Mouse (Mus musculus) intestine, postnatal 0 days (tissue): ENCODE results near the gene Yars. TPM values are rescaled to one million over a fixed set of nuclear protein-coding genes. Genes with fewer than 3 reads are reported as not detected.

ENCODE experiments used
- ATAC-seq: fragments of 200-750 bp; cut with Nextera tagmentation; 2 replicates; pipeline ENCODE4 v1.8.0; 2017; ENCODE audit warnings: mild to moderate bottlenecking, moderate TSS enrichment, moderate library complexity
- H3K27ac ChIP-seq: fragments of 300-500 bp; sonication (generic); 2 replicates; pipeline ENCODE4 v1.5.1; 2014; ENCODE audit warnings: mild to moderate bottlenecking, low read depth, low read length, moderate library complexity
- H3K27me3 ChIP-seq: fragments of 300-500 bp; sonication (generic); replicated peaks from 2 replicates; pipeline ENCODE4 v1.6.1; 2014; ENCODE audit warnings: low read length, mixed read lengths; ENCODE audit not compliant: control insufficient read depth, insufficient read depth
- H3K36me3 ChIP-seq: fragments of 300-500 bp; sonication (generic); 2 replicates; pipeline ENCODE4 v1.6.1; 2014; ENCODE audit warnings: mild to moderate bottlenecking, moderate library complexity; ENCODE audit not compliant: control insufficient read depth, insufficient read depth
- H3K4me1 ChIP-seq: fragments of 300-500 bp; sonication (generic); replicated peaks from 2 replicates; pipeline ENCODE4 v1.6.1; 2014; ENCODE audit warnings: antibody characterized with exemption, low read length, mixed read lengths; ENCODE audit not compliant: control insufficient read depth, insufficient read depth
- H3K4me2 ChIP-seq: fragments of 300-500 bp; sonication (generic); replicated peaks from 2 replicates; pipeline ENCODE4 v1.6.1; 2014; ENCODE audit warnings: low read depth, mild to moderate bottlenecking, moderate library complexity
- H3K4me3 ChIP-seq: fragments of 300-500 bp; sonication (generic); 2 replicates; pipeline ENCODE4 v1.5.1; 2014; ENCODE audit warnings: low read depth, low read length
- H3K9ac ChIP-seq: fragments of 300-500 bp; sonication (generic); 2 replicates; pipeline ENCODE4 v1.6.1; 2014; ENCODE audit warnings: mild to moderate bottlenecking, low read depth, low read length
- H3K9me3 ChIP-seq: fragments of 300-500 bp; sonication (generic); 2 replicates; pipeline ENCODE4 v1.6.1; 2016; ENCODE audit warnings: mixed run types; ENCODE audit not compliant: control insufficient read depth
- CTCF ChIP-seq: sonication (generic); IDR thresholded peaks from 2 replicates; pipeline ENCODE4 v1.5.1; 2016; ENCODE audit warnings: low read depth, mild to moderate bottlenecking, control low read depth, antibody characterized with exemption, moderate library complexity
- WGBS: fragments of 180-500 bp; shearing (Covaris S2); extraction: QIAGEN DNeasy Blood & Tissue Kit; methylation state at CpG from one replicate; pipeline ENCODE4 v1.1.7; 2014; 5-methylcytosine and 5-hydroxymethylcytosine counted together
- polyA plus RNA-seq: library from polyadenylated mRNA; unstranded; fragments of >200 nt; fragmentation: Nextera tagmentation; extraction: Ambion mirVana; gene quantifications from 2 replicates; pipeline ENCODE4 v1.2.1, GENCODE M21; 2015

Yars gene
- polyA plus RNA-seq, 1 experiment from 2014 or later, result 35.6 TPM

- no peak for ATAC-seq
- H3K9me3 ChIP-seq, result no peaks in the 10 kb centered on the region
- H3K36me3 ChIP-seq, result peaks cover 95% of the 10 kb centered on the region
- WGBS, result 86% methylated on average over 10 of the region's 10 CpGs
- no peaks in the 10 kb centered on the region for H3K4me1 ChIP-seq
- TF ChIP-seq CTCF, result no peak
- no peak overlapping the region for H3K27ac ChIP-seq
- H3K4me2 ChIP-seq, result no peak overlapping the region
- no peak overlapping the region for H3K4me3 ChIP-seq
- no peaks in the 10 kb centered on the region for H3K27me3 ChIP-seq
- no peak overlapping the region for H3K9ac ChIP-seq
Measured at GRCm38 (mm10) chr4:129219198-129219597, 29.6 kb downstream of the Yars start.

- Histone ChIP-seq H3K36me3 (peaks cover 93% of the 10 kb centered on the region), H3K4me2 (no peak overlapping the region), H3K27ac (no peak overlapping the region), H3K9ac (no peak overlapping the region), H3K4me1 (no peaks in the 10 kb centered on the region), H3K4me3 (no peak overlapping the region), H3K27me3 (no peaks in the 10 kb centered on the region), H3K9me3 (no peaks in the 10 kb centered on the region)
- 69% methylated on average over 7 of the region's 7 CpGs for WGBS
- TF ChIP-seq CTCF, result no peak
- no peak for ATAC-seq
Measured at GRCm38 (mm10) chr4:129220376-129221089, 31.0 kb downstream of the Yars start.

- no peak overlapping the region for H3K27ac ChIP-seq
- H3K4me1 ChIP-seq, result peaks cover under 1% of the 10 kb centered on the region; the same call in 1 of the 2 replicates
- WGBS, result 73% methylated on average over 23 of the region's 23 CpGs
- no peak overlapping the region for H3K4me3 ChIP-seq
- H3K27me3 ChIP-seq, result no peaks in the 10 kb centered on the region
- no peaks in the 10 kb centered on the region for H3K9me3 ChIP-seq
- H3K36me3 ChIP-seq, result peaks cover 88% of the 10 kb centered on the region
- no peak overlapping the region for H3K9ac ChIP-seq
- TF ChIP-seq CTCF, result no peak
- H3K4me2 ChIP-seq, result no peak overlapping the region
- no peak for ATAC-seq
Measured at GRCm38 (mm10) chr4:129221097-129222010, 31.8 kb downstream of the Yars start.

GRCm38 (mm10) chr4:129222019-129222925 is 32.7 kb downstream of the Yars start:
- no peak for ATAC-seq
- H3K27ac ChIP-seq, result no peak overlapping the region
- peaks cover 79% of the 10 kb centered on the region for H3K36me3 ChIP-seq
- no peak for TF ChIP-seq CTCF
- no peak overlapping the region for H3K4me3 ChIP-seq
- no peak overlapping the region for H3K4me2 ChIP-seq
- H3K9ac ChIP-seq, result no peak overlapping the region
- peaks cover 10% of the 10 kb centered on the region for H3K4me1 ChIP-seq
- 80% methylated on average over 31 of the region's 31 CpGs for WGBS
- H3K9me3 ChIP-seq, result no peaks in the 10 kb centered on the region
- H3K27me3 ChIP-seq, result no peaks in the 10 kb centered on the region

- Histone ChIP-seq H3K9me3 (no peaks in the 10 kb centered on the region), H3K27ac (no peak overlapping the region), H3K4me2 (peak overlapping the region; percentile 44), H3K9ac (no peak overlapping the region), H3K4me1 (peaks cover 11% of the 10 kb centered on the region), H3K4me3 (no peak overlapping the region), H3K36me3 (peaks cover 65% of the 10 kb centered on the region), H3K27me3 (no peaks in the 10 kb centered on the region)
- no peak for ATAC-seq
- TF ChIP-seq CTCF, result no peak
- 68% methylated on average over 55 of the region's 55 CpGs for WGBS
Measured at GRCm38 (mm10) chr4:129223421-129224281, 34.1 kb downstream of the Yars start.
